Mouse (Mus musculus) bone marrow macrophage, adult 2 months (primary cell): Measurements from ENCODE around the gene Zbtb25.

ENCODE experiments used
- CTCF ChIP-seq: IDR thresholded peaks from 2 replicates; pipeline ENCODE4 v1.5.1; 2012; ENCODE audit warnings: low read depth, mild to moderate bottlenecking, low read length, moderate library complexity
- POLR2A ChIP-seq: IDR thresholded peaks from 2 replicates; pipeline ENCODE4 v1.6.1; 2012; ENCODE audit warnings: mild to moderate bottlenecking, low read depth, low read length, borderline replicate concordance

DNA sequence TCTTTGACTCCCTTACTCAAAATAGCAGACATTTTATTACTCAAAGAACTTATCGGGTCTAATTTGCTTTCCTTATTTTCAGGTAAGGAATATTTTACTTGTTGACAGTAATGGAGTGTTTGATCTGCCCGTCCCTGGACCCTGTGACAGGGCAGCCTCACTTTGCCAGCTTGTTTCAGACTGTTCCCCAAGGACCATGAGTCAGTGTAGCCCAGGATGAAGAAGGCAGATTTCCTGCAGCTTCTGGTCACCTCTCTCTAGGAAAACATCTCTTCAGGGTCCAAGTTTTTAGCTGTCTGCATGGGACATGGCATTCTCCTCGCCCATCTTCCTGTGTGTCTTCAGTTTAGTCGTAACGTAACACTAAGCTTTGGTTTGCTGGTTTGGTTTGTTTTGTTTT is 27.9 kb upstream of the Zbtb25 start:
- TF ChIP-seq CTCF = no peak
- no peak for TF ChIP-seq POLR2A
